Mouse (Mus musculus): ENCODE results near the gene Rhno1. TPM values are rescaled to one million over a fixed set of nuclear protein-coding genes. Genes with fewer than 3 reads are reported as not detected.

Gene Rhno1
- 35.5 and 40.3 TPM in 2 replicates for polyA plus RNA-seq (2015; fragmentation: Nextera tagmentation; extraction: Ambion mirVana)

GRCm38 (mm10) chr6:128362381-128363006 is at the start of gene Rhno1, which contains the start of gene Foxm1:
Gene Rhno1 (minus strand): TSS chr6:128362911.
Gene Foxm1 (plus strand): TSS chr6:128362967.

GRCm38 (mm10) chr6:128398996-128399395 is 36.3 kb upstream of the Rhno1 start, which contains the start of gene Nrip2:
Gene Nrip2 (plus strand): TSS chr6:128399296.

GRCm38 (mm10) chr6:128375192-128375591 is 12.5 kb upstream of the Rhno1 start, which contains the start of the genes Tex52 and Gm44596:
Gene Tex52 (plus strand): TSS chr6:128375456.
Gene Gm44596 (plus strand): TSS chr6:128375503.

DNA sequence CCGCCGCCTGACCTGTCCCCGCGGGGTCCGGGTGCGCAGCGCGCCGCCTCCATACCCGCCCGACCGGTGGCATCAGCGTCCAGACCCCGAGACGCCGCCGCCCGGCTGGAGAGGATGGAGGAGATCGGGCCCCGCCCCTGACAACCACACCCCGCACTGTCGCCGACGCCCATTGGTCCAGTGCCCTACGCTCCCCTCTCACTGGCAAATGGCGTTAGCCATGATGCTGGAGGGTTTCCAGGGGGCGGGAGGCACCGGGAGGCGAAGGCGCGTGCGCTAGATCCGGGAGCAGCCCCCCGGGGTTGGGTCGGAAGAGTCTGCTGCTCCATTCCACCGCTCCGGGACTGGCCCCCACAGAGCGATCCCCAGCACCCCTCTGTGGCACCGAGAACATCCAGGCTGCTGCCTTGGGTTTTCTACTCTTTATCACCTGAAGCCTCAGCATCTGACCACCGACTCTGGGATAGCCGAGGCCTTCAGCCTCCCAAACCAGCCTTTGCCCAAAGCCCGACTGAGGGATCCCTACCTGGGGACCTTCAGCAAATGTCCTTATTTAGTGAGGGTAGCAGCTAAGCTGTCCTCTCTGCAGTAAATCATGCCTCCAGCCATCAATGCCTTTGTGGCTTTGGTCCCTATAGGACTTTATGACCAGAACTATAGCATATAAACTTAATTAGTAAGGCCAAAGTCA is 6.8 kb downstream of the Rhno1 start, which contains the start of gene Tulp3:
Gene Tulp3 (minus strand): TSS at position 126 of the 691 bp plus-strand sequence.

Other genes starting within 250 kb of the Rhno1 start
- 41.5 and 46.8 TPM in 2 replicates for gene Tspan9, start 219.3 kb downstream of the Rhno1 start, polyA plus RNA-seq (2015; fragmentation: Nextera tagmentation; extraction: Ambion mirVana)
- gene Tead4, start 62.1 kb downstream of the Rhno1 start, polyA plus RNA-seq (2015; fragmentation: Nextera tagmentation; extraction: Ambion mirVana) = 0.95 and 1.1 TPM in 2 replicates
- gene Tulp3, start 7.1 kb downstream of the Rhno1 start, polyA plus RNA-seq (2015; fragmentation: Nextera tagmentation; extraction: Ambion mirVana) = 8.7 and 14.9 TPM in 2 replicates
- 6.0 and 6.9 TPM in 2 replicates for gene Foxm1, start 56 bp upstream of the Rhno1 start, polyA plus RNA-seq (2015; fragmentation: Nextera tagmentation; extraction: Ambion mirVana)
- 0.16 TPM in 1 of 2 replicates, not detected in the other for gene Tex52, start 12.5 kb upstream of the Rhno1 start, polyA plus RNA-seq (2015; fragmentation: Nextera tagmentation; extraction: Ambion mirVana)
- not detected in 2 replicates for gene Gm44596, start 12.6 kb upstream of the Rhno1 start, polyA plus RNA-seq (2015; fragmentation: Nextera tagmentation; extraction: Ambion mirVana)
- gene Nrip2, start 36.4 kb upstream of the Rhno1 start, polyA plus RNA-seq (2015; fragmentation: Nextera tagmentation; extraction: Ambion mirVana) = 5.3 and 6.0 TPM in 2 replicates
- gene Itfg2, start 62.0 kb upstream of the Rhno1 start, polyA plus RNA-seq (2015; fragmentation: Nextera tagmentation; extraction: Ambion mirVana) = 20.5 and 21.0 TPM in 2 replicates
- gene Fkbp4, start 75.8 kb upstream of the Rhno1 start, polyA plus RNA-seq (2015; fragmentation: Nextera tagmentation; extraction: Ambion mirVana) = 161 and 192 TPM in 2 replicates
- 29.3 and 42.7 TPM in 2 replicates for gene Pzp, start 163.8 kb upstream of the Rhno1 start, polyA plus RNA-seq (2015; fragmentation: Nextera tagmentation; extraction: Ambion mirVana)
- 0.80 and 1.3 TPM in 2 replicates for gene A2ml1, start 218.7 kb upstream of the Rhno1 start, polyA plus RNA-seq (2015; fragmentation: Nextera tagmentation; extraction: Ambion mirVana)

All from adrenal gland, postnatal 0 days (tissue).